8 mouse cellular contexts compared by ENCODE assay signal in the genomic region with DNA sequence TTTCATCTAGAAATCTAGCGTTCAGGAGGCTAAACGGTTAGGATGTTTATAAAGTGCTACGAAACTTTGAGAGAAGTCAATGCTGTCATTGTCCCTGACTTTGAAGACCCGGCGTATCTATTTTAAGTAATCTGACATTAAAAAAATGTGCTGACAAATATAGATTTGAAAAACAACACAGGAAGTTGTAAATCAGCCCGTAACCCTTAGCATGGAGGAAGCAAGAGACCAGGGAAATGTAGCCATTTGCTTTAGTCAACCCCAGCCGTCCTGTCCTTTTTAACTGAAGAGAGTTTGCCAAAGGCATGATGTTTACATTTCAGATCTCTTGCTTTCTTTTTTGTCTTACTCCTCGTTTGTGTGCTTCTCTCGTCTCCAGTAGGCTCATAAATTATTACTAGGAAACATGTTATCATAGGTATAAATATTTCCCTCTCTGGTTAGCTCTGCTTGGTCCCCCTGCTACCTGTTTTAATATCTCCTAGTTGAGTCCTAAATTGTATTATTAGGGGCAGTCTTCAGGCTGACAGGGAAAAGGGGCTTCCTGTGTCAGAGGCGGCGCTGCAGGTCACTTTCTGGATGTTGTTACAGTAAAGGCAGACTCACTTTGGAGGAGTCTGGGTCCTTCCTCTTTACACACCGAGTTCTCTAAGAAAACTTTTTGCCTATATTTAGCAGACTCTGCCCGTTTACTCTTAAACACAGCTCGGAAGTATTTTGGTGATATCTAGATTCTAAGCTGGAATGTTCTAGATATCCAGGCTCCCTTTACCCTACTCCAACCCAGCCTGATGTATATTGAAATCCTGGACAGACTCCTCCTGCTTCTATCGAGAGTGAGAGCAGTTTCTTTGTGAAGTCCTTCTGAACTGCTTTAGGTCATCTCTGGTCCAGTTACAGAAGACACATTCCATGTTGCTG.
DNase-seq lines count a peak whose midpoint lies in the region.

No protein-coding gene starts in this region.

- H3K36me3 ChIP-seq in erythroblast, embryonic 14.5 days (ENCODE audit: control insufficient read depth), result no peaks in the 10 kb centered on the region
- H3K36me3 ChIP-seq in megakaryocyte, embryonic 14.5 days (replicated peaks; ENCODE audit: low read length), result peaks cover 2% of the 10 kb centered on the region

- H3K4me3 ChIP-seq in erythroblast, embryonic 14.5 days (replicated peaks), result peak overlapping the region; percentile 9
- peak overlapping the region; percentile 74 for H3K4me3 ChIP-seq in megakaryocyte, embryonic 14.5 days (replicated peaks)

- H3K9me3 ChIP-seq in erythroblast, embryonic 14.5 days (ENCODE audit: control insufficient read depth, low read length), result no peaks in the 10 kb centered on the region
- H3K9me3 ChIP-seq in megakaryocyte, embryonic 14.5 days, result no peaks in the 10 kb centered on the region

- peaks cover 8% of the 10 kb centered on the region for H3K4me1 ChIP-seq in erythroblast, embryonic 14.5 days (ENCODE audit: control insufficient read depth)
- H3K4me1 ChIP-seq in megakaryocyte, embryonic 14.5 days, result peaks cover 60% of the 10 kb centered on the region

- DNase-seq in adrenal gland, postnatal 14 days, result peak; percentile 19
- no peak for DNase-seq in adrenal gland, postnatal 25 days
- peak; percentile 55 for DNase-seq in kidney, postnatal 10 days
- DNase-seq in ovary, postnatal 36 days (ENCODE audit: low spot score), result no peak
- DNase-seq in right cerebral cortex, postnatal 14 days, result no peak
- DNase-seq in ovary, adult 18-20 months (ENCODE audit: low spot score), result no peak

- no peaks in the 10 kb centered on the region for H3K27me3 ChIP-seq in erythroblast, embryonic 14.5 days (ENCODE audit: control insufficient read depth)
- no peaks in the 10 kb centered on the region for H3K27me3 ChIP-seq in megakaryocyte, embryonic 14.5 days (replicated peaks)

Comparison
In these comparisons a context has a peak if more than half of its experiments do, and no peak if none do; other contexts are left out.
1. DNase-seq: peak in adrenal gland, postnatal 14 days (single experiment) and kidney, postnatal 10 days (single experiment); none in adrenal gland, postnatal 25 days (single experiment), ovary, postnatal 36 days (single experiment), right cerebral cortex, postnatal 14 days (single experiment) and ovary, adult 18-20 months (single experiment).